Mouse (Mus musculus) spleen, adult 2 months (tissue): Measurements from ENCODE around the gene Arhgap10. TPM values are rescaled to one million over a fixed set of nuclear protein-coding genes. Genes with fewer than 3 reads are reported as not detected.

Source experiments
- DNase-seq, 2 experiments: peaks; one replicate each; pipeline versions ENCODE4 v3.0.0 to v3.0.0-alpha.2; 2012 to 2021; ENCODE audit warnings: low spot score in 2 of 2, low read depth in 1 of 2
- H3K27ac ChIP-seq: fragments of 200-500 bp; 2 replicates; pipeline ENCODE4 v1.5.1; 2012; ENCODE audit warnings: low read length, inconsistent platforms; ENCODE audit not compliant: insufficient read depth
- H3K27me3 ChIP-seq: fragments of 200-500 bp; 2 replicates; pipeline ENCODE4 v1.6.1; 2012; ENCODE audit warnings: mild to moderate bottlenecking, moderate library complexity, low read length, inconsistent platforms; ENCODE audit not compliant: control insufficient read depth, insufficient read depth
- H3K36me3 ChIP-seq: fragments of 200-500 bp; 2 replicates; pipeline ENCODE4 v1.6.1; 2012; ENCODE audit warnings: mild to moderate bottlenecking, low read length, inconsistent platforms; ENCODE audit not compliant: control insufficient read depth, insufficient read depth
- H3K4me1 ChIP-seq: fragments of 200-500 bp; 2 replicates; pipeline ENCODE4 v1.6.1; 2011; ENCODE audit warnings: inconsistent platforms; ENCODE audit not compliant: control insufficient read depth, insufficient read depth, insufficient read length
- H3K4me3 ChIP-seq: fragments of 200-500 bp; 2 replicates; pipeline ENCODE4 v1.5.1; 2011; ENCODE audit warnings: mild to moderate bottlenecking, inconsistent platforms; ENCODE audit not compliant: insufficient read depth, insufficient read length; ENCODE audit errors: extremely low read depth
- CTCF ChIP-seq: fragments of 200-500 bp; IDR thresholded peaks from 2 replicates; pipeline ENCODE4 v1.5.1; 2011; ENCODE audit warnings: mild to moderate bottlenecking, inconsistent platforms; ENCODE audit not compliant: insufficient read depth, insufficient read length, insufficient replicate concordance; ENCODE audit errors: extremely low read depth
- POLR2A ChIP-seq: fragments of 200-500 bp; IDR thresholded peaks from 2 replicates; pipeline ENCODE4 v1.6.1; 2011; ENCODE audit warnings: low read depth, low read length, inconsistent platforms
- WGBS: fragments of 180-500 bp; shearing (Covaris S2); methylation state at CpG from one replicate; pipeline ENCODE4 v1.1.7; 2018; 5-methylcytosine and 5-hydroxymethylcytosine counted together
- polyA plus RNA-seq: library from polyadenylated mRNA; depleted of rRNA; stranded (reverse); fragments of >200 nt; gene quantifications from 2 replicates; pipeline ENCODE4 v1.2.3, GENCODE M21; 2012

The Arhgap10 gene
- polyA plus RNA-seq, 1 experiment, result 4.3 TPM

DNA sequence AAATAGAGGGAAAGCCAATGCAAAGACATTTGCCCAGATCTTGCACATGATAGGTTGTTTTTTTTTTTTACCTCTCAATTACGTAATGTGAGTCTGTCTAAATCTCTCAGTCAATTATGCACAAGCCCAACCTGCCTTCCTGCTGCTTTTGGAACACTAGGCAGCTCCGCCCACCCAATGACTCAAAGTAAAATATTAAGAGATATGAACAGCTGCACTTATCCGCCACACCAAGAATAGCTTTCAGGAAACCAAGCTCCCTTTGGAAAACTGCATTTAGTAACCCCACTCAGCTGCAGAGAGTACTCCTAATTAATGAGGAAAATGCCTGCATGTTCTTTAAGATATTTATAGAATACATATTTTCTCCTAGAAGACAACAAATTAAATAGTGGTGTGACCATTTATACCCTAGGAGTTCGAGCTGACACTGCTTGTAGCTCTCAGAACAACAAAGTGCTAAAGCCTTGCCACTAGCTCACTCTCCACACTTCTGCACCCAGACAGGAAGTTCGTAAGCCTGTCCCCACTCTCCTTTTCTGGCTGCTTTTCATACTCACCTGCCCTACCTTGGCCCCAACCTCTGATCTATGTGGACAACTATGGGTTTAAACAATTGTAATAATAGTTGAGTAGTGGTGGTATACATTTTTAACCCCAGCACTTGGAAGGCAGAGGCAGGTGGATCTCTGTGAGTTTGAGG is 25.2 kb downstream of the Arhgap10 start:
- Histone ChIP-seq H3K4me1 (peaks cover 2% of the 10 kb centered on the region; the same call in 1 of the 2 replicates), H3K27ac (no peak overlapping the region), H3K4me3 (no peak overlapping the region), H3K27me3 (no peaks in the 10 kb centered on the region), H3K36me3 (no peaks in the 10 kb centered on the region)
- WGBS, result 47% methylated on average over 5 of the region's 5 CpGs
- no peak for DNase-seq
- TF ChIP-seq POLR2A (no peak), CTCF (no peak)

DNA sequence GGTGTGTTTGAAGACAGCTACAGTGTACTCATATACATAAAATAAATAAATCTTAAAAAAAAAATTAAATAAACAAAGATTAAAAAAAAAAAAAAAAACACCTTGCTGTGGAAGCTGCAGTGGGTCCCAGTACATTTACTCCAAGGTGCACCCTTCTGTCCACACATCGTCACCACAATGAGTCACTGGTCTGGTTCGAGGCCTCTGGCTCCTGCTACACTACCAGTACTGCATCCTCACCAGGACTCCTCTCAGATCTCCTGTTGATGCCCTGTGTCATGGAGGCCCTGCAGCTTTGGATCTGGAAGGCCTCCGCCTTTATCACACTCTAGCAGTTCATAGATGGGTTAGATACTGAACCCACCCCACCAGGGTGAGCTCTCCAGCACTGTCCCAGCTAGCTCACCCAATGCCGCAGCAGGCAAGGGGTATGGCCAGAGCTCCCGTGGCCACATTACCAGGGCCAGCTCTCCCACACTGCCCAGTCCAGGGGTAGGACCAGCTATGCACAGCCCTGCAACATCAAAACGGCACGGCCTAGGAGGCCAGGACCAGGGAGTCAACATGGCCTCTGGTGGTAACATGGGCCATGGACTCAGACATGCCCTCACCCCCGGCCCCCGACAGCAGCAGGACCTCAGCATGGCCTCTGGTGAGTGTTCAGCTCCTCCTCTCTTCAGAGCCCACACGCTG is 26.4 kb downstream of the Arhgap10 start:
- Histone ChIP-seq H3K27me3 (no peaks in the 10 kb centered on the region), H3K27ac (no peak overlapping the region), H3K36me3 (no peaks in the 10 kb centered on the region), H3K4me1 (peaks cover 2% of the 10 kb centered on the region; the same call in 1 of the 2 replicates), H3K4me3 (no peak overlapping the region)
- 89% methylated on average over 10 of the region's 10 CpGs for WGBS
- TF ChIP-seq POLR2A (no peak), CTCF (no peak)
- no peak for DNase-seq

DNA sequence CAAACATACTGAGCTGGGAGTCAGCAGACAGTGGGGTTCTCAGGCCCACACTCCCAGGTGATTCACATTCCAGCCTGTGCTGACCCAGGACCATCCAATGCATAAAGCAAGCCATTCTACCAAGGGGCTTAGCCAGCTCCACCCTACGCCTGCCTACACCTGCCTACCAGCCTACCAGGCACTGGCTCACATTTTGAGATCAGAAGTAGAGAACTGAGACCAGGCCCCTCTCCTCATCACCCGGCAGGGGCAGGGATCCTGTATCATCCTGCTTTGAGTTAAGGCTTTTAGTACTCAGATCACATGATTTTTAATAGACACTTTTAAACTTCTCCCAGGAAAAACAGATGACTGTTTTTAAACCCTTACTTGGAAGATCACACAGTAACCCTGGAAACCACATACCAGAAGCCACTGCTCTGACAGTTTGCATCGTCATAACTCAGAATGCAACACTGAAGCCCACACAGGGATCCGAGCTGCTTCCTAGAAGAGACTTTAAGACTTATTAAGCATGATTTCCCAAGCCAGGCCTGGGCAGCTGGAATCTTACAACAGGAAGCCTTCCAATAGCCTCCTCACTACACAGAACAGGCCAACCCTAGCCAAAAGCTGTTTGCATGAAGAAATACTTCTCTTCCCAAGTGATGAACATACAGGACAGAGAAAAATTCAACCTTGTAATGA is 27.5 kb downstream of the Arhgap10 start:
- 0 out of 2 replicates have a peak, but pooled peaks cover under 1% of the 10 kb centered on the region for H3K4me1 ChIP-seq
- H3K27me3 ChIP-seq, result no peaks in the 10 kb centered on the region
- no peaks in the 10 kb centered on the region for H3K36me3 ChIP-seq
- 64% methylated on average over 4 of the region's 4 CpGs for WGBS
- no peak for DNase-seq
- no peak overlapping the region for H3K4me3 ChIP-seq
- TF ChIP-seq POLR2A (no peak), CTCF (no peak)
- no peak overlapping the region for H3K27ac ChIP-seq

DNA sequence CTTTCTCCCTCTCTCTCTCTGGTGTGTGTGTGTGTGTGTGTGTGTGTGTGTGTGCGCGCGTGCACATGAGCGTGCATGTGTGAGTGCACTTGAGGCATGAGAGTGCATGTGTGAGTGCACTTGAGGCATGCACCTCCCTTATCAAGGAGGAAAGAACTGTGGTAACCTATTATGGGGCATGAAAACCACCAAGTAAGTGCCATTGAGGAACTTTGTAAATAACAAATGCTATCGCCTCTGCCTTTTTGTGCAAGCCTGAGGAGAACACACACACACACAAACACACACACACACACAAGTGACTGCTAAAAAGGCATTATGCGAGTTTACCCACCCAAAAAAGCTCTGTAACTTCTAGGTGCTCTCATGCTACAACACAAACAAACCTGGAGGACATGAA is 28.5 kb downstream of the Arhgap10 start:
- no peak for TF ChIP-seq CTCF
- TF ChIP-seq POLR2A, result no peak
- DNase-seq, result no peak
- Histone ChIP-seq H3K36me3 (no peaks in the 10 kb centered on the region), H3K4me3 (no peak overlapping the region), H3K4me1 (peaks cover 3% of the 10 kb centered on the region; the same call in 1 of the 2 replicates), H3K27ac (no peak overlapping the region), H3K27me3 (no peaks in the 10 kb centered on the region)
- 90% methylated on average over 6 of the region's 6 CpGs for WGBS

DNA sequence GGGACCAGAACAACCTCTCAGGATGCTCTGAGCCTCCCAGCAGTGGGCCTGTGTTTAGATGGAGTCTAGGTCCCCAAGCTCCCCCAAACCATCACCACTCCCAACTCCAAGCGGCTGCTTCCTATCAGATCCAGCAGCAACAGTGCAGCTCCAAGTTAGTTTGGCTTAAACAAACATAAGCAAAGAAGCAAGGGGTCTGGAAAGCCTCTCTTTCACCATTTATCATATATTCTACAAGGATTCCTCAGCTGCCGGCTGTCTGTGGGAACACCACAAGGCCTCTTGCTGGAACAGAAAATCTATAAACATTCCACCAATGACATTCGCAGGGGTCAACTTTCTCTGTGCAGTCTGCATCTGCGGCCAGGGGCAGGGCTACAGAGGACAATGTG is 29.5 kb downstream of the Arhgap10 start:
- TF ChIP-seq POLR2A, result no peak
- no peak for TF ChIP-seq CTCF
- Histone ChIP-seq H3K4me3 (no peak overlapping the region), H3K27me3 (no peaks in the 10 kb centered on the region), H3K27ac (no peak overlapping the region), H3K36me3 (no peaks in the 10 kb centered on the region), H3K4me1 (peaks cover 6% of the 10 kb centered on the region; the same call in 1 of the 2 replicates)
- DNase-seq, result no peak
- WGBS, result 88% methylated on average over 4 of the region's 4 CpGs

DNA sequence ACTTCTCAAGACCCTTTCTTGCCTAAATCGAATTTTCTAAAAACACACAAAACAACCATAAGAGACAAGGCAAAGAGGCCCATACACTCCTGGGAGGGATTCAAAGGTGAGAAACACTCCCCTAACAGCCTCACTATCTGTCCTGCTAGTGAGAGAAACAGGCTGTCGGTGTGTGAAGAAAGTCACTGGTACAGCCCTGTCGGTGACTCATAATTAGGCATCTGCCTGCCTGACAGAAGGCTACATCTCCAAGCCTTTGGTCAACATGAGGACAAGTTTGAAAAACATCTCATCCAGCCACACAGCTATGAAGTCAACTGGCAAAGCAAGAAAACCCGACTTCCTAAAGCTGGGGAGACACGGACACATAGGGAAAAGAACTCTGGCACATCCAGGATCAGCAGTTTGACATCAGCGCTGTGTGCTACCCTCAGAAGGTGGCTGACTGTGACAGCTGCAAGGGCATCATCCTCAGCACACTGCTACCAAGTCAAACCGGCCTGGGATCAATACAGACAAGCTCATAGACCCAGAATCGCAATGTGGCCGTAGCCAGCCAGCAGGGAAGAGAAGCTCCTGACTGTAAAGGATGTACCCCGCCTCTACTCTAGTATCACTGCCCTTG is 30.1 kb downstream of the Arhgap10 start:
- 88% methylated on average over 10 of the region's 10 CpGs for WGBS
- Histone ChIP-seq H3K4me3 (no peak overlapping the region), H3K4me1 (peaks cover 6% of the 10 kb centered on the region; the same call in 1 of the 2 replicates), H3K36me3 (no peaks in the 10 kb centered on the region), H3K27me3 (no peaks in the 10 kb centered on the region), H3K27ac (no peak overlapping the region)
- TF ChIP-seq POLR2A (no peak), CTCF (no peak)
- DNase-seq, result no peak
